Mouse (Mus musculus) embryonic facial prominence, embryonic 13.5 days (tissue): Measurements from ENCODE around the gene Rabgef1. TPM values are rescaled to one million over a fixed set of nuclear protein-coding genes. Genes with fewer than 3 reads are reported as not detected.
A peak's percentile ranks its signal among the peaks of the same experiment; 100 is the strongest.

ENCODE experiments used
- ATAC-seq: fragments of 200-750 bp; cut with Nextera tagmentation; 2 replicates; pipeline ENCODE4 v1.8.0; 2017; ENCODE audit warnings: low read depth; ENCODE audit not compliant: insufficient number of reproducible peaks, insufficient read depth, low FRiP score, low TSS enrichment
- H3K27ac ChIP-seq: fragments of 300-500 bp; sonication (generic); 2 replicates; pipeline ENCODE4 v1.5.1; 2015; ENCODE audit warnings: moderate library complexity, mild to moderate bottlenecking, inconsistent platforms
- H3K27me3 ChIP-seq: fragments of 300-500 bp; sonication (generic); 2 replicates; pipeline ENCODE4 v1.6.1; 2015; ENCODE audit warnings: mild to moderate bottlenecking, inconsistent platforms
- H3K36me3 ChIP-seq: fragments of 300-500 bp; sonication (generic); 2 replicates; pipeline ENCODE4 v1.6.1; 2015; ENCODE audit warnings: mild to moderate bottlenecking, inconsistent platforms
- H3K4me1 ChIP-seq: fragments of 300-500 bp; sonication (generic); 2 replicates; pipeline ENCODE4 v1.6.1; 2015; ENCODE audit warnings: inconsistent platforms
- H3K4me2 ChIP-seq: fragments of 300-500 bp; sonication (generic); 2 replicates; pipeline ENCODE4 v1.6.1; 2015; ENCODE audit warnings: moderate library complexity, mild to moderate bottlenecking, inconsistent platforms
- H3K4me3 ChIP-seq: fragments of 300-500 bp; sonication (generic); 2 replicates; pipeline ENCODE4 v1.5.1; 2015; ENCODE audit warnings: mild to moderate bottlenecking, inconsistent platforms
- H3K9ac ChIP-seq: fragments of 300-500 bp; sonication (generic); 2 replicates; pipeline ENCODE4 v1.6.1; 2015; ENCODE audit warnings: mild to moderate bottlenecking, inconsistent platforms
- H3K9me3 ChIP-seq: fragments of 300-500 bp; sonication (generic); 2 replicates; pipeline ENCODE4 v1.6.1; 2016; ENCODE audit warnings: inconsistent platforms
- WGBS: fragments of 180-500 bp; shearing (Covaris S2); methylation state at CpG from one replicate; pipeline ENCODE4 v1.1.7; 2015; ENCODE audit warnings: mixed read lengths; 5-methylcytosine and 5-hydroxymethylcytosine counted together
- polyA plus RNA-seq: library from polyadenylated mRNA; unstranded; fragments of >200 nt; fragmentation: Nextera tagmentation; extraction: Ambion mirVana; gene quantifications from 2 replicates; pipeline ENCODE4 v1.2.1, GENCODE M21; 2015

Rabgef1 gene
- polyA plus RNA-seq, 1 experiment from 2014 or later, result 25.8 TPM

DNA sequence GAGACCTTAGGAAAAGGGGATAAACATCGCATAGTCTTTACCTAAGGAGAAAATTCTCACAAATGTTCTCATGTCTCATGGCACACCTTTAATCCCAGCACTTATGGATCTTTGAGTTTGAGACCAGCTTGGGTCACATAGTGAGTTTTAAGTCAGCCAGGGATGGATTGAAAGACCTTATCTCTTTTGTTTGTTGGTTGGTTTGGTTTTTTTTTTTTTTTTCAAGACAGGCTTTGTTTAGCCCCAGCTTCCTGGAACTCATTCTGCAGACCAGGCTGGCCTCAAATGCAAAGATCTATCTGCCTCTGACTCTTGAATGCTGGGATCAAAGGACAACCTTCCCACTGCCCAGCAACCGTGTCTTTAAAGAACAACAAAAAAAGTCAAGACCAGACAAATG lies 49.7 kb downstream of the Rabgef1 start:
- Histone ChIP-seq H3K9ac (peak overlapping the region; percentile 97; the same call in 1 of the 2 replicates), H3K27ac (no peak overlapping the region), H3K4me2 (peak overlapping the region; percentile 74), H3K9me3 (0 out of 2 replicates have a peak, but pooled peaks cover 7% of the 10 kb centered on the region), H3K4me1 (peaks cover 26% of the 10 kb centered on the region), H3K27me3 (no peaks in the 10 kb centered on the region), H3K4me3 (peak overlapping the region; percentile 100), H3K36me3 (0 out of 2 replicates have a peak, but pooled peaks cover 4% of the 10 kb centered on the region)
- no peak for ATAC-seq
- WGBS, result 54% methylated on average over 2 of the region's 2 CpGs

DNA sequence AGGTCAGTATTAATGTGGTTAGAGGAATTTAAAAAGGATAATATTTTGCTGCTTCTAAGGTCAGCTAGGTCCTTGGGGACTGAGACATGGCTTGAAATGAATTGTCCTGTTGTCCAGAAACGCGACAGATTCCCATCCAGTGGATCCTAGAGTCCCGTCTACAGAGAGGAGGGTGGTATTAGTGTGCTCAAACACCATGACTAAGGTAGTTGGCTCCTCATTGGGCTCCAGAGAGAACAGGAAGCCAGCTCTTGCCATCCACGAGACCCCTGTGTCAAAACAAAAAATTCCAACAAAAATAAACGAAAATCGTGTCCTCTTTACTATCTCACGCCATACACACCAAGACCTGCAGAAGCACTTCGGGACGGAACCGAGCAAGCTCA lies 50.2 kb downstream of the Rabgef1 start:
- Histone ChIP-seq H3K9ac (peak overlapping the region; percentile 97), H3K4me3 (peak overlapping the region; percentile 100), H3K36me3 (0 out of 2 replicates have a peak, but pooled peaks cover 4% of the 10 kb centered on the region), H3K27me3 (no peaks in the 10 kb centered on the region), H3K9me3 (0 out of 2 replicates have a peak, but pooled peaks cover 7% of the 10 kb centered on the region), H3K27ac (peak overlapping the region; percentile 87), H3K4me1 (peaks cover 27% of the 10 kb centered on the region), H3K4me2 (peak overlapping the region; percentile 74)
- WGBS, result 2% methylated on average over 10 of the region's 10 CpGs
- ATAC-seq, result peak; percentile 48; the same call in 1 of the 2 replicates

GRCm38 (mm10) chr5:130222146-130223004 lies 50.8 kb downstream of the Rabgef1 start:
- Histone ChIP-seq H3K4me1 (peaks cover 30% of the 10 kb centered on the region), H3K9me3 (0 out of 2 replicates have a peak, but pooled peaks cover 7% of the 10 kb centered on the region), H3K4me3 (peak overlapping the region; percentile 100), H3K36me3 (0 out of 2 replicates have a peak, but pooled peaks cover 4% of the 10 kb centered on the region), H3K9ac (peak overlapping the region; percentile 97), H3K27me3 (no peaks in the 10 kb centered on the region), H3K27ac (peak overlapping the region; percentile 87), H3K4me2 (peak overlapping the region; percentile 74)
- peak; percentile 75 for ATAC-seq
- under 1% methylated on average over 88 of the region's 88 CpGs for WGBS

- Histone ChIP-seq H3K4me3 (no peak overlapping the region), H3K9ac (0 out of 2 replicates have a peak overlapping the region, but pooled peaks have one; percentile 11), H3K4me2 (no peak overlapping the region), H3K9me3 (no peaks in the 10 kb centered on the region), H3K27ac (no peak overlapping the region), H3K36me3 (peaks cover 30% of the 10 kb centered on the region), H3K4me1 (peaks cover 20% of the 10 kb centered on the region), H3K27me3 (no peaks in the 10 kb centered on the region)
- WGBS, result 92% methylated on average over 3 of the region's 3 CpGs
- ATAC-seq, result no peak
Measured at GRCm38 (mm10) chr5:130226790-130227189, 55.2 kb downstream of the Rabgef1 start.

DNA sequence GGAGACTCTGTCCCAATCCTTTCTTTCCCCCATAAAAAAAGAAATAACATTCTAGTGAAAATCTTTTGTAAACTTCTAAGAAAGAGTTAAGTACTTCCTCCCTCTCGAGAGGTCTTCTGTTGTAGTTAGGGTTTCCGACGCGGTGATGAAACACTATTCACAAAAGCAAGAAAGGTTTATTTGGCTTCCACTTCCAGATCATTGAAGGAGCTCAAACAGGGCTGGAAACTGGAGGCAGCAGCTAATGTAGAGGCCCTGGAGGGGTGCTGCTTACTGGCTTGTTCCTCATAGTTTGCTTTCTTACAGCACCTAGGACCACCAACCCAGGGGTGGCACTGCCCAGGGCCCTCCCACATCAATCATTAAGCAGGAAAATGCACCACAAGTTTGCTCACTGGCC lies 56.5 kb downstream of the Rabgef1 start:
- H3K4me3 ChIP-seq, result no peak overlapping the region
- H3K27me3 ChIP-seq, result no peaks in the 10 kb centered on the region
- peaks cover 17% of the 10 kb centered on the region for H3K4me1 ChIP-seq
- H3K36me3 ChIP-seq, result peaks cover 43% of the 10 kb centered on the region
- no peak overlapping the region for H3K4me2 ChIP-seq
- no peak overlapping the region for H3K9ac ChIP-seq
- H3K27ac ChIP-seq, result no peak overlapping the region
- ATAC-seq, result no peak
- WGBS, result 74% methylated on average over 4 of the region's 4 CpGs
- H3K9me3 ChIP-seq, result no peaks in the 10 kb centered on the region

- ATAC-seq, result no peak
- no peaks in the 10 kb centered on the region for H3K9me3 ChIP-seq
- WGBS, result 98% methylated on average over 8 of the region's 8 CpGs
- H3K4me3 ChIP-seq, result no peak overlapping the region
- H3K27ac ChIP-seq, result no peak overlapping the region
- H3K4me1 ChIP-seq, result no peaks in the 10 kb centered on the region
- H3K36me3 ChIP-seq, result peaks cover 93% of the 10 kb centered on the region
- H3K4me2 ChIP-seq, result no peak overlapping the region
- no peak overlapping the region for H3K9ac ChIP-seq
- H3K27me3 ChIP-seq, result no peaks in the 10 kb centered on the region
Measured at GRCm38 (mm10) chr5:130236302-130236701, 64.7 kb downstream of the Rabgef1 start.

DNA sequence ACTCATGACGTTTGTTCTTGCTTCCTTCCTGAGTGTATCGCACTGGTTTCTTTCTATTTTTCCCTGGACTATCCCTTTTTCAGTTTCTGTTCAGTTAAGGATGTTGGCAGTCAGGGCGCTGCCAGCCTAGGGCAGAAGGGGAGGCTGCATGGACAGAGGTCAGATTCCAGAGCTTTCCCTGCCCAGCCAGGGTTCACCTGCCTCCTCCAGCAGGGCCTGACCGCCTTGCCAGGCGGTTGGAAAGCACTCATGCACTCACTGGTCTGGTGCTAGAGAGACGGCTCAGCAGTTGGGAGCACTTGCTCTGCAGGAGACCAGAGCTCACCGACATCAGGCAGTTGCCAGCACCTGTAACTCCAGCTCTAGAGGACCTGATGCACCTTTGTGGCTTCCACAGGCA lies 67.6 kb downstream of the Rabgef1 start:
- Histone ChIP-seq H3K4me2 (no peak overlapping the region), H3K9me3 (no peaks in the 10 kb centered on the region), H3K27me3 (no peaks in the 10 kb centered on the region), H3K4me3 (no peak overlapping the region), H3K27ac (no peak overlapping the region), H3K9ac (no peak overlapping the region), H3K36me3 (peaks cover 83% of the 10 kb centered on the region), H3K4me1 (no peaks in the 10 kb centered on the region)
- ATAC-seq, result no peak
- 92% methylated on average over 7 of the region's 7 CpGs for WGBS

- no peak for ATAC-seq
- Histone ChIP-seq H3K9me3 (no peaks in the 10 kb centered on the region), H3K4me2 (no peak overlapping the region), H3K4me1 (no peaks in the 10 kb centered on the region), H3K36me3 (peaks cover 83% of the 10 kb centered on the region), H3K4me3 (no peak overlapping the region), H3K9ac (no peak overlapping the region), H3K27ac (no peak overlapping the region), H3K27me3 (no peaks in the 10 kb centered on the region)
- WGBS, result 96% methylated on average over 2 of the region's 2 CpGs
Measured at GRCm38 (mm10) chr5:130239856-130240255, 68.3 kb downstream of the Rabgef1 start.

DNA sequence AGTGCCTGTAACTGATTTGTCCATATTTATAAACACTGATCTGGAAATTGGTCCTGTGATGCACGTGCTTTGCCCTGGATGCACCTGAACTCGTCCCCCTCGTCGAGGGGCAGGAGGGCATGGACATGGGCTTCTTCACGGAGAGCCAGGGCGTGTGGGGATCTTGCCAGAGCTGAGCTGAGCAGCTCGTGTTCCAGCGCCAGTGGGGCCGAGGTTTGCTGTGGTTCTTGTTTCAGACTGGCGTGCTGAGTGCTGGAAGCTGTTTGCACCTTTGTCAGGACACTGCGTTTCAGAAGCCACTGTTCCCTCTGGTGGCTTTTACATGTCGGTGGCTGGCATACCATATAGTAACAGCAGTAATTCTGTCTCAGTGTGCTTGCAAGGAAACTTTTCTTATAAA lies 69.8 kb downstream of the Rabgef1 start:
- peaks cover 81% of the 10 kb centered on the region for H3K36me3 ChIP-seq
- ATAC-seq, result no peak
- H3K9ac ChIP-seq, result no peak overlapping the region
- no peaks in the 10 kb centered on the region for H3K27me3 ChIP-seq
- H3K27ac ChIP-seq, result no peak overlapping the region
- no peaks in the 10 kb centered on the region for H3K4me1 ChIP-seq
- WGBS, result 90% methylated on average over 12 of the region's 12 CpGs
- H3K9me3 ChIP-seq, result no peaks in the 10 kb centered on the region
- no peak overlapping the region for H3K4me2 ChIP-seq
- H3K4me3 ChIP-seq, result no peak overlapping the region

GRCm38 (mm10) chr5:130247823-130248222 lies 76.2 kb downstream of the Rabgef1 start:
- H3K4me2 ChIP-seq, result no peak overlapping the region
- H3K9ac ChIP-seq, result no peak overlapping the region
- no peak for ATAC-seq
- H3K27ac ChIP-seq, result no peak overlapping the region
- H3K4me3 ChIP-seq, result no peak overlapping the region
- H3K9me3 ChIP-seq, result no peaks in the 10 kb centered on the region
- WGBS, result 86% methylated on average over 5 of the region's 5 CpGs
- peaks cover 87% of the 10 kb centered on the region for H3K36me3 ChIP-seq
- no peaks in the 10 kb centered on the region for H3K27me3 ChIP-seq
- H3K4me1 ChIP-seq, result no peaks in the 10 kb centered on the region

GRCm38 (mm10) chr5:130254164-130255016 lies 82.8 kb downstream of the Rabgef1 start:
- Histone ChIP-seq H3K4me2 (peak overlapping the region; percentile 79), H3K36me3 (peaks cover 39% of the 10 kb centered on the region), H3K9me3 (no peaks in the 10 kb centered on the region), H3K27ac (peak overlapping the region; percentile 86), H3K27me3 (no peaks in the 10 kb centered on the region), H3K4me3 (peak overlapping the region; percentile 74), H3K9ac (peak overlapping the region; percentile 89), H3K4me1 (peaks cover 23% of the 10 kb centered on the region)
- 15% methylated on average over 19 of the region's 19 CpGs for WGBS
- ATAC-seq, result no peak
